Mouse (Mus musculus): ENCODE measurements around the gene Htra2.

- TF ChIP-seq CTCF (IDR thresholded peaks at IDR 0.05; ENCODE audit: borderline replicate concordance, insufficient read depth, low read depth, low read length) = no peak
- no peak for TF ChIP-seq POLR2A (IDR thresholded peaks at IDR 0.05; ENCODE audit: borderline replicate concordance, insufficient read depth, low read length)
Observed at GRCm38 (mm10) chr6:83086121-83087035, 31.3 kb upstream of the Htra2 start, which contains the start of gene Lbx2.
